Mouse (Mus musculus) ES-E14 (cell line): Measurements from ENCODE around the gene Pla2g6.

Experiments used
- CHD2 ChIP-seq: IDR thresholded peaks from 2 replicates; pipeline ENCODE4 v1.6.1; 2014; ENCODE audit warnings: mild to moderate bottlenecking, low read depth, low read length, inconsistent platforms
- HCFC1 ChIP-seq: IDR thresholded peaks from 2 replicates; pipeline ENCODE4 v1.6.1; 2012; ENCODE audit warnings: low read length, inconsistent platforms, borderline replicate concordance; ENCODE audit not compliant: insufficient read depth
- ZNF384 ChIP-seq: IDR thresholded peaks from 2 replicates; pipeline ENCODE4 v1.6.1; 2012; ENCODE audit warnings: low read depth, low read length, inconsistent platforms

GRCm38 (mm10) chr15:79323791-79324155 lies 4.4 kb downstream of the Pla2g6 start:
- TF ChIP-seq ZNF384 (no peak), HCFC1 (no peak), CHD2 (no peak)
